Mouse (Mus musculus) gastrocnemius, adult 8-10 months (tissue): ENCODE results near the gene Reg4. TPM values are rescaled to one million over a fixed set of nuclear protein-coding genes. Genes with fewer than 3 reads are reported as not detected.

Experiments
- DNase-seq, 2 experiments: peaks; one replicate each; pipeline ENCODE4 v3.0.0; 2022; ENCODE audit warnings: low spot score in 2 of 2
- total RNA-seq, 4 experiments: library from RNA; stranded (reverse); gene quantifications; 2 replicates each; pipeline ENCODE4 v1.2.4; 2022

The Reg4 gene
- total RNA-seq, 4 experiments from 2014 or later: not detected

DNA sequence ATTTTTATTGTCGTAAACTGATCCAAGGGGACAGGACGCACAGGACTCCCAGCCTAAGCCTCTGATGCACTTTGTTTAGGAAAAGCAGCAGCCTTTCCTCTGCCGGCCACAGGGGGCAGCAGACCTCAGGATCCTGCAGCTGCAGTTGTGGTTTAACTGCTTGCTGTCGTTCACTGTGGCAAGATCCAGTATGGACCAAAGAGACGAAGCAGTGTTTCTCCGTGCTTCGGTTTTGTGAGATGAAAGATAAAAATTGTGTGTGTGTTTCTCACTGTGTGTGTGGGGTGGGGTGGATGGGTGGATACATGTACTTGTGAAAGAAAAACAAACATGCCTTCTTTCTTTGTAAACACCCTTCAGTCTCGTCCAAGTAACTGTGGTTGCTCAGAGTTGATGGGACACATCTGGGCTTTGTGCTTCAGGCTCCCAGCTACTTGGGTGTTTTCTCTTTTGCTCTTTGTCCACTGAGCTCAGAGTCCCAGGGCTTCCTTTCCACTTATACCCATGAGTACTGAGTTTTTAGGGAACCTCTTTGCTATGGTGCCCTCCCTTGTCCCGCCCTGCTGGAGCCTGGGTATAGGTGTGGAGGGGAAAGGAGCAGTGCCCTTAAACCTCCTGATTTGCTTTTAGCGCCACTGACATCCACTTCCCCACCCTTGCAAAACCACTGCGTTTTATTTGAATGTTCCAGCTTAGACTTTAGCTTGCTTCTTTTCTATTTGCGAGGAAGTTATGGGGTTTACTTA, 59.1 kb downstream of the Reg4 start:
- peak; percentile 11 to 22 for DNase-seq

DNA sequence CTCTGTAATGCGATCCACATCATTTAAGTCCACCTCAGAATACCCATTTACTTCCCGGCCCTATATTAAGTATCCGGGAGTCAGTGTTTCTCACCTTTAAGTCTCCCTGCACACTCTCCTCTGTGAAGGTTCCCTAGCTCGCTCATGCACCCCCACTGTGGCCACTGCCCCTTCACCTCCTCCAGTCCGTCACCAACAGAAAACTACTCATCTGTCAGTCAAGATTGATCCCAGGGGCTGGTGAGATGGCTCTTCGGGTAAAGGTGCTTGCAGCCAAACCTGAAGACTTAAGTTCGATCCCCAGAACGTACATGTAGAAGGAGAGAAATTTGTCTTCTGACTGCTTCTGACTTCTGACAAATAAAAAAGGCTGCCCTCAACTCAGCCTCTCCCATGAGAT, 60.5 kb downstream of the Reg4 start:
- DNase-seq: no peak

- DNase-seq: no peak
These were observed 61.2 kb downstream of the Reg4 start for GRCm38 (mm10) chr3:98283205-98283604.

Other genes starting within 250 kb of the Reg4 start
- gene Notch2, start 208.6 kb upstream of the Reg4 start, total RNA-seq: 1 to 10 TPM; 5.6 to 7.9 (median 6.9) TPM
- not detected for gene Adam30, start 61.5 kb upstream of the Reg4 start, total RNA-seq
- gene Hmgcs2, start 58.3 kb downstream of the Reg4 start, total RNA-seq: 1 to 10 TPM in 2 of 4 experiments, under 1 TPM in 2; 0.19 to 1.4 (median 0.76) TPM
- 1 to 10 TPM in 3 of 4 experiments, under 1 TPM in 1; 0.75 to 4.7 (median 1.4) TPM for gene Phgdh, start 117.8 kb downstream of the Reg4 start, total RNA-seq
- gene Zfp697, start 160.3 kb downstream of the Reg4 start, total RNA-seq: 1 to 10 TPM in 2 of 4 experiments, under 1 TPM in 2; 0.31 to 2.3 (median 0.82) TPM
- gene Gm4450, start 235.0 kb downstream of the Reg4 start, total RNA-seq: not detected